ENCODE assay signal across 27 mouse cellular contexts in genomic region chr5:66442260-66442659, GRCm38 (mm10).
DNase-seq lines count a peak whose midpoint lies in the region; TF ChIP-seq lines count a peak whose summit lies in the region.
"Had no signal": no experiment of that assay in that cellular context is flagged by ENCODE, and none has a peak within 500 bp of the region (broad histone marks: within the 10 kb centered on the region; RNA-seq: fewer than 3 reads in every experiment).

No protein-coding gene starts in this region.

- no peaks in the 10 kb centered on the region for H3K9me3 ChIP-seq in CH12.LX (replicated peaks; ENCODE audit: low read length)
- H3K9me3 ChIP-seq: embryonic facial prominence, embryonic 10.5 days; embryonic facial prominence, embryonic 13.5 days; forebrain, embryonic 12.5 days; forebrain, embryonic 15.5 days; hindbrain, embryonic 10.5 days had no signal

- in situ Hi-C loops in CH12.LX (cut with MboI; ENCODE audit: low pct_ligation_motif_present, low pct_unique_long_range_greater_than_20kb, low sequenced_read_pairs), result no loop called here

- H3K4me3 ChIP-seq in CH12.LX (replicated peaks in 1 of 3; ENCODE audit: low read depth in 2 of 3, low read length in 2 of 3, poor library complexity in 1 of 3), result no peak overlapping the region
- H3K4me3 ChIP-seq: embryonic facial prominence, embryonic 10.5 days; embryonic facial prominence, embryonic 13.5 days; erythroblast, embryonic 14.5 days; forebrain, embryonic 12.5 days; forebrain, embryonic 15.5 days; hindbrain, embryonic 10.5 days had no signal

- no peaks in the 10 kb centered on the region for H3K27me3 ChIP-seq in CH12.LX (replicated peaks)
- H3K27me3 ChIP-seq: embryonic facial prominence, embryonic 13.5 days; forebrain, embryonic 12.5 days; forebrain, embryonic 15.5 days had no signal

- TF ChIP-seq CTCF in CH12.LX (conservative IDR thresholded peaks at IDR 0.05 in 1 of 2, IDR thresholded peaks at IDR 0.05 in 1 of 2; ENCODE audit: low read depth in 2 of 2, low read length in 2 of 2), result no peak

- no peak overlapping the region for H3K4me2 ChIP-seq in CH12.LX (ENCODE audit: insufficient read depth, low read depth, poor library complexity, severe bottlenecking)
- H3K4me2 ChIP-seq: embryonic facial prominence, embryonic 13.5 days; forebrain, embryonic 12.5 days; forebrain, embryonic 15.5 days; heart, embryonic 11.5 days; hindbrain, embryonic 14.5 days had no signal

- H3K27ac ChIP-seq in CH12.LX (ENCODE audit: insufficient read depth, low read depth), result no peak overlapping the region
- H3K27ac ChIP-seq: embryonic facial prominence, embryonic 10.5 days; embryonic facial prominence, embryonic 13.5 days; forebrain, embryonic 12.5 days; forebrain, embryonic 15.5 days; hindbrain, embryonic 10.5 days; hindbrain, embryonic 14.5 days; hindbrain, postnatal 0 days had no signal

- no peak overlapping the region for H3K9ac ChIP-seq in CH12.LX (ENCODE audit: insufficient read depth, low read depth)
- H3K9ac ChIP-seq: embryonic facial prominence, embryonic 13.5 days; forebrain, embryonic 12.5 days; forebrain, embryonic 15.5 days; hindbrain, embryonic 14.5 days had no signal

- peak; percentile 22 to 23 for DNase-seq in frontal cortex, adult 2 months (ENCODE audit: extremely low spot score in 1 of 2, low spot score in 1 of 2)
- DNase-seq in frontal cortex, postnatal 14 days (ENCODE audit: low spot score in 2 of 2), result no peak
- peak; percentile 13 for DNase-seq in layer of hippocampus, adult 9-11 months
- DNase-seq in layer of hippocampus, adult 9-10 months (ENCODE audit: low spot score), result no peak
- peak; percentile 17 for DNase-seq in CH12.LX (ENCODE audit: extremely low read depth)
- peak; percentile 47 for DNase-seq in telencephalon, adult 2 months (ENCODE audit: low read depth, low spot score)
- DNase-seq in lung, adult 18-20 months, result no peak
- DNase-seq: adrenal gland, adult 2 months; adrenal gland, postnatal 14 days; B cell, adult 2 months; cerebellum, adult 11-12 months; cerebellum, adult 8-10 months; cerebellum, postnatal 10 days; cerebellum, postnatal 36 days; embryo, embryonic 11 days; gastrocnemius, postnatal 10 days; gastrocnemius, postnatal 36 days; heart, postnatal 36 days had no signal

- dilution Hi-C loops in CH12.LX (cut with MboI; ENCODE audit: extremely low pct_ligation_motif_present, extremely low pct_unique_long_range_greater_than_20kb, low sequenced_read_pairs), result no loop called here

- no peak for TF ChIP-seq POLR2A in CH12.LX (IDR thresholded peaks at IDR 0.05; ENCODE audit: low read depth, low read length)

- H3K79me2 ChIP-seq in CH12.LX (replicated peaks; ENCODE audit: control insufficient read depth, extremely low read depth, insufficient read depth, poor library complexity, severe bottlenecking), result no peaks in the 10 kb centered on the region

- no peak for TF ChIP-seq EP300 in CH12.LX (IDR thresholded peaks at IDR 0.05; ENCODE audit: low read length)

- no peaks in the 10 kb centered on the region for H3K36me3 ChIP-seq in CH12.LX (replicated peaks in 1 of 2; ENCODE audit: control insufficient read depth in 1 of 2, insufficient read depth in 1 of 2, low read length in 1 of 2)
- H3K36me3 ChIP-seq: embryonic facial prominence, embryonic 10.5 days; embryonic facial prominence, embryonic 13.5 days; forebrain, embryonic 12.5 days; forebrain, embryonic 15.5 days; hindbrain, embryonic 10.5 days had no signal

- H3K4me1 ChIP-seq in CH12.LX (ENCODE audit: control insufficient read depth in 1 of 2, insufficient read depth in 2 of 2), result peaks cover 0 to 22% of the 10 kb centered on the region in 2 experiments; a peak in 2 of 4 replicates
- H3K4me1 ChIP-seq: embryonic facial prominence, embryonic 10.5 days; forebrain, embryonic 12.5 days; forebrain, embryonic 15.5 days had no signal

- TF ChIP-seq RAD21 in CH12.LX (IDR thresholded peaks at IDR 0.05; ENCODE audit: low read depth, low read length), result no peak

TF ChIP-seq in CH12.LX, 34 proteins besides CTCF, POLR2A, EP300 and RAD21:
- TF ChIP-seq ZKSCAN1 (IDR thresholded peaks at IDR 0.05; ENCODE audit: borderline replicate concordance, low read depth, low read length) (no peak), NRF1 (IDR thresholded peaks at IDR 0.05; ENCODE audit: low read depth, low read length) (no peak)

Comparison
In these comparisons a context has a peak if more than half of its experiments do, and no peak if none do; other contexts are left out.
1. DNase-seq: peak in frontal cortex, adult 2 months (2 of 2), layer of hippocampus, adult 9-11 months (single experiment), CH12.LX (single experiment) and telencephalon, adult 2 months (single experiment); none in frontal cortex, postnatal 14 days (0 of 2), layer of hippocampus, adult 9-10 months (single experiment) and lung, adult 18-20 months (0 of 2).